Mouse (Mus musculus) spleen, adult 2 months (tissue): Measurements from ENCODE around the gene Camta1. TPM values are rescaled to one million over a fixed set of nuclear protein-coding genes. Genes with fewer than 3 reads are reported as not detected.

Experiments
- DNase-seq, 2 experiments: peaks; one replicate each; pipeline versions ENCODE4 v3.0.0 to v3.0.0-alpha.2; 2012 to 2021; ENCODE audit warnings: low spot score in 2 of 2, low read depth in 1 of 2
- H3K27ac ChIP-seq: fragments of 200-500 bp; 2 replicates; pipeline ENCODE4 v1.5.1; 2012; ENCODE audit warnings: low read length, inconsistent platforms; ENCODE audit not compliant: insufficient read depth
- H3K27me3 ChIP-seq: fragments of 200-500 bp; 2 replicates; pipeline ENCODE4 v1.6.1; 2012; ENCODE audit warnings: mild to moderate bottlenecking, moderate library complexity, low read length, inconsistent platforms; ENCODE audit not compliant: control insufficient read depth, insufficient read depth
- H3K36me3 ChIP-seq: fragments of 200-500 bp; 2 replicates; pipeline ENCODE4 v1.6.1; 2012; ENCODE audit warnings: mild to moderate bottlenecking, low read length, inconsistent platforms; ENCODE audit not compliant: control insufficient read depth, insufficient read depth
- H3K4me1 ChIP-seq: fragments of 200-500 bp; 2 replicates; pipeline ENCODE4 v1.6.1; 2011; ENCODE audit warnings: inconsistent platforms; ENCODE audit not compliant: control insufficient read depth, insufficient read depth, insufficient read length
- H3K4me3 ChIP-seq: fragments of 200-500 bp; 2 replicates; pipeline ENCODE4 v1.5.1; 2011; ENCODE audit warnings: mild to moderate bottlenecking, inconsistent platforms; ENCODE audit not compliant: insufficient read depth, insufficient read length; ENCODE audit errors: extremely low read depth
- CTCF ChIP-seq: fragments of 200-500 bp; IDR thresholded peaks from 2 replicates; pipeline ENCODE4 v1.5.1; 2011; ENCODE audit warnings: mild to moderate bottlenecking, inconsistent platforms; ENCODE audit not compliant: insufficient read depth, insufficient read length, insufficient replicate concordance; ENCODE audit errors: extremely low read depth
- POLR2A ChIP-seq: fragments of 200-500 bp; IDR thresholded peaks from 2 replicates; pipeline ENCODE4 v1.6.1; 2011; ENCODE audit warnings: low read depth, low read length, inconsistent platforms
- WGBS: fragments of 180-500 bp; shearing (Covaris S2); methylation state at CpG from one replicate; pipeline ENCODE4 v1.1.7; 2018; 5-methylcytosine and 5-hydroxymethylcytosine counted together
- polyA plus RNA-seq: library from polyadenylated mRNA; depleted of rRNA; stranded (reverse); fragments of >200 nt; gene quantifications from 2 replicates; pipeline ENCODE4 v1.2.3, GENCODE M21; 2012

Gene Camta1
- polyA plus RNA-seq, 1 experiment = 7.7 TPM

DNA sequence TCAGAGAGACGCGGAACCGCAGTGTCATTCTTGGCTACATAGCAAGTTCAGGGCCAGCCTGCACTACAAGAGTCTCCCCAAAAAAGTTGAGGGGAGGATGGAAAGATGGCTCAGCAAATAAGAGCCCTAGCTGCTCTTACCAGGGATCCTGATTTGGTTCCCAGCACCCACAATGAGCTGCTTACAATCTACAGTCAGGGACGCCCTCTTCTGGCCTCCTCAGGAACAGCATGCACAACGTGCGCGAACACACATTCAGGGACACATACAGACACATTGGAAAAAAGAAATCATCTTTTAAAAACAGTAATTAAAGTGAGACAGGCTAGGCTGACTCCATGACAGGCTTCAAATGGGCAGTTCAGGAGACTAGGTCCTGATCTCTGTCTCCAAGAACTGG lies 33.9 kb upstream of the Camta1 start:
- Histone ChIP-seq H3K27me3 (no peaks in the 10 kb centered on the region), H3K4me3 (no peak overlapping the region), H3K36me3 (no peaks in the 10 kb centered on the region), H3K4me1 (no peaks in the 10 kb centered on the region), H3K27ac (no peak overlapping the region)
- WGBS = 91% methylated on average over 7 of the region's 7 CpGs
- DNase-seq = no peak
- TF ChIP-seq CTCF = no peak
- no peak for TF ChIP-seq POLR2A

DNA sequence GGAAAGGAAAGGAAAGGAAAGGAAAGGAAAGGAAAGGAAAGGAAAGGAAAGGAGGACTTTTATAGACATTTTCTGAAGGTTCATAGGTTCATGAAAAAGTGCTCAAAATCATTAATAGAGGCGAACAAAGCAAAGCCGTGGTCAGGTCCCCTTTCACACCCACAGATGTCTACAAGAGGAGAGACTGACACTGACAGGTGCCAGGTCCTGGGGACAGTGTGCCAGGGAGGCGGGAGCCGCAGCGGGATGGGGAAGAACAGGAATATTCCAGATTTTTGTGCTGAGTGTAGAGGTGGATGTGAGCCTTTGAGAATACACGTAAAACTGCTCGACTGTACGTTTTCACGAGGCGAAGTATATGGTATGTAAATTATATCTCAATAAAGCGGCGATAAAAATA lies 33.2 kb upstream of the Camta1 start:
- Histone ChIP-seq H3K27ac (no peak overlapping the region), H3K36me3 (no peaks in the 10 kb centered on the region), H3K27me3 (no peaks in the 10 kb centered on the region), H3K4me1 (no peaks in the 10 kb centered on the region), H3K4me3 (no peak overlapping the region)
- WGBS = 90% methylated on average over 12 of the region's 12 CpGs
- DNase-seq = no peak
- TF ChIP-seq CTCF (no peak), POLR2A (no peak)

- no peak for DNase-seq
- 71% methylated on average over 6 of the region's 6 CpGs for WGBS
- TF ChIP-seq CTCF (no peak), POLR2A (no peak)
- Histone ChIP-seq H3K4me3 (no peak overlapping the region), H3K4me1 (no peaks in the 10 kb centered on the region), H3K27ac (no peak overlapping the region), H3K36me3 (no peaks in the 10 kb centered on the region), H3K27me3 (no peaks in the 10 kb centered on the region)
These were observed 31.6 kb upstream of the Camta1 start for GRCm38 (mm10) chr4:151893241-151893640.

GRCm38 (mm10) chr4:151881590-151881989 lies 19.9 kb upstream of the Camta1 start:
- H3K27me3 ChIP-seq = no peaks in the 10 kb centered on the region
- no peak for DNase-seq
- H3K27ac ChIP-seq = no peak overlapping the region
- no peak for TF ChIP-seq CTCF
- no peak for TF ChIP-seq POLR2A
- no peaks in the 10 kb centered on the region for H3K36me3 ChIP-seq
- WGBS = 93% methylated on average over 12 of the region's 12 CpGs
- H3K4me1 ChIP-seq = no peaks in the 10 kb centered on the region
- no peak overlapping the region for H3K4me3 ChIP-seq

- WGBS = 83% methylated on average over 5 of the region's 5 CpGs
- Histone ChIP-seq H3K4me1 (no peaks in the 10 kb centered on the region), H3K36me3 (no peaks in the 10 kb centered on the region), H3K27me3 (no peaks in the 10 kb centered on the region), H3K4me3 (no peak overlapping the region), H3K27ac (no peak overlapping the region)
- no peak for TF ChIP-seq POLR2A
- TF ChIP-seq CTCF = no peak
- no peak for DNase-seq
These were observed 18.5 kb upstream of the Camta1 start for GRCm38 (mm10) chr4:151880044-151880690.

DNA sequence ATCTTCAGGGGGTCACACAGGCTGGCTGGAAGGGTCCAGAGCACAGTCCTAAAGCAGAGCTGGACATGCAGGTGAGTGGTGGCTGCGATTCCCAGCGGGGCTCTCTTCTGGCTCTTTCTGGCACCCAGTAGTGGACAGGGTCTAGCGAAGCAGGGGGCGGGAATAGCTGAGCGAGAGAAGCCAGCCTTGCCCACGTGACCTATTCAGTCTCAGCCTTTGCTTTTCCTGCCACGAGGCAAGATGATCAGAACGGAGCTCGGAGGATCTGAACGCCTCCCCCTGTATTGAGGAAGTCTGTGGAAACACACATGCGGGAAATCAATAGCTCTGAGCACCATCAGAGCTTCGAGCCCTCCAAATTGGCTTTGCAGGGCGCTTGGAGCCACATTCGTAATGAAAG lies 14.7 kb upstream of the Camta1 start:
- H3K27ac ChIP-seq = no peak overlapping the region
- 55% methylated on average over 14 of the region's 14 CpGs for WGBS
- no peaks in the 10 kb centered on the region for H3K27me3 ChIP-seq
- no peak overlapping the region for H3K4me3 ChIP-seq
- no peak for DNase-seq
- no peaks in the 10 kb centered on the region for H3K4me1 ChIP-seq
- TF ChIP-seq POLR2A (no peak), CTCF (no peak)
- no peaks in the 10 kb centered on the region for H3K36me3 ChIP-seq

DNA sequence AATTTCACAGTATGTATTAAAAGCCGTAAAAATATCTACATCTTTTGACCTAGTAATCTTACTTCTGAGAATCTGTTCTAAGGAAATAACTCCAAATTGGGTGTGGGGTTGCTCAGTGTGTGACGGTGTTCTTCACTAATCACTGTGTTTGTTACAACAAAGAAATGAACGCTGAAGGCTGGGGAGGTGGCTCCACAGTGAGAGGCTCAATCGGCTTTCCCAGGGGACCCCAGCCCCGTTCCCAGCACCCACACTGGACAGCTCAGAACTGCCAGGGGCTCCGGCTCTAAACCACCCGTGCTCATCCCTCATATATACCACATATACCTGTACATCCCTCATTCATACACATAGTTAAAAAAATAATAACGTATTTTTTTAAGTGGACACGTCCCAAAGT lies 1.8 kb upstream of the Camta1 start:
- Histone ChIP-seq H3K4me3 (no peak overlapping the region), H3K27me3 (no peaks in the 10 kb centered on the region), H3K4me1 (no peaks in the 10 kb centered on the region; the same call in 1 of the 2 replicates), H3K27ac (no peak overlapping the region), H3K36me3 (no peaks in the 10 kb centered on the region)
- no peak for DNase-seq
- no peak for TF ChIP-seq POLR2A
- TF ChIP-seq CTCF = no peak
- WGBS = 68% methylated on average over 9 of the region's 9 CpGs
